Mouse (Mus musculus) heart, adult 2 months (tissue): ENCODE results near the gene Itgb3.

Source experiments
- CTCF ChIP-seq: fragments of 200-600 bp; IDR thresholded peaks from 2 replicates; pipeline ENCODE4 v1.8.1; 2022; ENCODE audit warnings: antibody characterized with exemption, mild to moderate bottlenecking, moderate library complexity
- POLR2A ChIP-seq: fragments of 200-500 bp; IDR thresholded peaks from 2 replicates; pipeline ENCODE4 v1.6.1; 2011; ENCODE audit warnings: mild to moderate bottlenecking, low read depth, low read length, control low read depth; ENCODE audit not compliant: insufficient read depth

GRCm38 (mm10) chr11:104572566-104572965 lies 35.2 kb upstream of the Itgb3 start:
- no peak for TF ChIP-seq POLR2A
- no peak for TF ChIP-seq CTCF
